Mouse (Mus musculus): Measurements from ENCODE around the gene Map4k1.

Map4k1 gene

GRCm38 (mm10) chr7:29025566-29025965 is 43.7 kb downstream of the Map4k1 start:
- in situ Hi-C loops (cut with MseI, MboI), result loop anchor here in 1 of 2 experiments (5.0 kb wide), 1 partner anchor 33 kb away; no protein-coding TSS in a partner anchor

GRCm38 (mm10) chr7:29026195-29026594 is 44.3 kb downstream of the Map4k1 start:
- in situ Hi-C loops (cut with MseI, MboI), result loop anchor here in 1 of 2 experiments (5.0 kb wide), 1 partner anchor 34 kb away; no protein-coding TSS in a partner anchor

DNA sequence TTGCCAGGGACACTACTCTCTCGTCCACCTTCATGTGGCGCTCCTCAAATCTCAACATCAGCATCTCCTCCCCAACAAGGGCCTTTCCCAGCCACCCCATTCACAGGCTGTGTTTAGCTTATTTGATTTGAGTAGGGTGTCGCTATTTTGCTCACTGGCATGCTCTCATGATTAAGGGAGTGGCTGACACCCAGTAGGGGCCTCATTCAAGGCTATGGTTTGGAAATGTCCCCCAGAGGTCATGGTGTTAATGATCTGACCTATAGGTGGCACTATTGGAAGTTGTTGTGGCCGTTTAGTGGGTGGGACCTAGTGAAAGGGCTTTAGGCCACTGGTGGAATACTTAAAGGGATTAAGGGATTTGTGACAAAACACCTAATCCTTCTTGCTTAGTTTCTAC is 45.0 kb downstream of the Map4k1 start:
- in situ Hi-C loops (cut with MseI, MboI), result loop anchor here in 1 of 2 experiments (5.0 kb wide), 1 partner anchor 35 kb away; no protein-coding TSS in a partner anchor

DNA sequence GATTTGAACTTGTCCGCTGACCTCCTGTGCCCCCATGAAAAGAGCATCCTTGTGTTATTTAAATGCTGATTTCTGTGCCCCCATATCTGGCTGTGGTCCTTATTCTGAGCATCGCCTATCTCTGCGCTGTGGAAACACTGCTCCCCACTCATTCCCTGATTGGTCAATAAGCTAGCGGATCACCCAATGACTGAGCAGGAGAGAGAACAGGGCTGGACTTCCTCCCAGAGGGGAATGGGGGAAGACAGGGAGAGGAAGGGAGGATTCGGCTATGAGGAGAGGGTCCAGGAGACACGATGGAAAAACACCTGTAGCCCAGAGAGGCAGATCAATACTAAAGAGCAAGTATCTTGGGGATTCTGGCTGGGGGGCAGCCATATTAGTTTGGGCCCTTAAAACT is 46.9 kb downstream of the Map4k1 start:
- in situ Hi-C loops (cut with MseI, MboI), result loop anchor here in 1 of 2 experiments (5.0 kb wide), 1 partner anchor 36 kb away; no protein-coding TSS in a partner anchor

- in situ Hi-C loops (cut with MseI, MboI), result loop anchor here in 1 of 2 experiments (5.0 kb wide), 1 partner anchor 38 kb away; no protein-coding TSS in a partner anchor
Observed at GRCm38 (mm10) chr7:29029690-29030656, 48.1 kb downstream of the Map4k1 start.

GRCm38 (mm10) chr7:29031641-29032040 is 49.8 kb downstream of the Map4k1 start:
- in situ Hi-C loops (cut with MseI, MboI), result no loop called here

- in situ Hi-C loops (cut with MseI, MboI), result no loop called here
Observed at GRCm38 (mm10) chr7:29032685-29033084, 50.8 kb downstream of the Map4k1 start.

- in situ Hi-C loops (cut with MseI, MboI), result no loop called here
Observed at GRCm38 (mm10) chr7:29037261-29037660, 55.4 kb downstream of the Map4k1 start.

GRCm38 (mm10) chr7:29039604-29039984 is 57.7 kb downstream of the Map4k1 start:
- in situ Hi-C loops (cut with MseI, MboI), result no loop called here

DNA sequence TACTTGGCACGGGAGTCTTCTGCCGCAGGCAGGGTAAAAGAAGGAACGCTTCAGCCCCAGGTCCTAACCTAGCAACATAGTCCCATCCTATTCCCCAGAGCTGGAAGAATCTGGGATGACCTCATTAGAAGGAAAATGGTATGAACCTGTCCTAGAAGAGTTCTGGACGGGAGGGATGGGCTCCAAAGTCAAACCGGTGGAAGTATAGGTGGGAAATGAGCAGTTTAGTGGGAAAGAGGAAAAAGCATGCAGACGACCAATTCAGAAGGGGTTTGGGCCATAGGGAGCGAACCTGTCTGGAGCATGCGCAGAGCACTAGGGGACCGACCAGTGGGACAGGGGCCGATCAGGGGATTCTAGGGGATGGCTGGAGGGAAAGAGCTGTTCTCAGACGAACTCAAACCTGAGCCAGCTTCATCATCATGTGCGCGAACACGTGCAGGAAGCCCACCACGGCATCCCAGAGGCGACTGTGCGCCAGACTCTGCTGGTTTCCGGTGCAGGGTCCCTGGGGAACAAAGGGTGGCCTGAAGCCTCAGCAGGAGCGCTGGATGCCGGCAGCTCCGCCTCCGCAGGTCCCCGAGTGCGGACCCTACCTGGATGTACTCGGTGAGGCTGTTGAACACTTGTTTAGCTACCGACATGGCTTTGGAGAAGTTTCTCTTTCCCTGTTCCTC is 58.3 kb downstream of the Map4k1 start:
- in situ Hi-C loops (cut with MseI, MboI), result no loop called here

DNA sequence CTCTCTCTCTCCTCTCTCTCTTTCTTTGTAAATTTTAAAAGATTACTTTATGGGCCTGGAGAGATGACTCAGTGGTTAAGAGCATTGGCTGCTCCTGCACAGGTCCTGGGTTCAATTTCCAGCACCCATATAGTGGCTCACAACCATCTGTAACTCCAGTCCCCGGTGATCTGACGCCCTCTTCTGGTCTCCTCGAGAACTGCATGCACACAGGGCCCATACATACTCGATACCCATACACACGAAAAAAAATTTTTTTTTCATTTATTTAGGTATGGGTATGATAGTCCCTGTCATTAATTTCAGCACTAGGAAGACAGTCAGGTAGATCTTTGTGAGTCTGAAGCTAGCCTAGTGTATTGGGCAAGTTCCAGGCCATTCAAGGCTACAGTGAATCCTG is 59.3 kb downstream of the Map4k1 start:
- in situ Hi-C loops (cut with MseI, MboI), result no loop called here

DNA sequence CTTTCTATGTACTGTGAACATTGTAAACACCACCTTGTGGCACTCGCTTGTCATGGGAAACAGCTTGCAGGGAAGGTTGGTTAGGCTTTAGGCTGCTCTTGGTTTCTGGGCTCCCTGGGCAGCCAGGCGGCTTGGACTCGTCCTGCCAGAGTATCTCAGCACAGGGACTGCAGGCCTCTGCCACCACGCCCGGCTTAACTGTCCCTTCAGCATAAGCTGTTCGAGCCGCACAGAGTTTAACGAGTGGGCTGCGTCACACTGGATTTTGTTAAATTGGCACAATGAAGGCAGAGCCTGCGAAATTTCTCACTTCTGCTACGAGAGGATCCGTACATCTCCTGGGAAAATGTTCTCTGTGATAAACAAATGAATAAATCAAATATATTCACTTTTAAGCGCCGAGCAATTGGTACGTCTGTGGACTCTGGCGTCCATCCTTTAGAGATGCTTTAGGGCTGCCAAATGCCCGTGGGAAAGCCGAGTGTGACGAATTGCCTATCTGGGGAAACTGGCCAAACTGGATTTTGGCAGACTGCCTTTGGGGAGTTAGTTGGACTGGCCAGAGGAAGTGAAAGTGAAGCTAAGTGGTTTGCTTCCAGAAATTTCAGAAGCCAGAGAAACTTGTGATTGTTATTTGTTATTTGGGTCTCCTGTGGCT is 61.3 kb downstream of the Map4k1 start:
- in situ Hi-C loops (cut with MseI, MboI), result no loop called here

GRCm38 (mm10) chr7:29043674-29044057 is 61.8 kb downstream of the Map4k1 start:
- in situ Hi-C loops (cut with MseI, MboI), result no loop called here

DNA sequence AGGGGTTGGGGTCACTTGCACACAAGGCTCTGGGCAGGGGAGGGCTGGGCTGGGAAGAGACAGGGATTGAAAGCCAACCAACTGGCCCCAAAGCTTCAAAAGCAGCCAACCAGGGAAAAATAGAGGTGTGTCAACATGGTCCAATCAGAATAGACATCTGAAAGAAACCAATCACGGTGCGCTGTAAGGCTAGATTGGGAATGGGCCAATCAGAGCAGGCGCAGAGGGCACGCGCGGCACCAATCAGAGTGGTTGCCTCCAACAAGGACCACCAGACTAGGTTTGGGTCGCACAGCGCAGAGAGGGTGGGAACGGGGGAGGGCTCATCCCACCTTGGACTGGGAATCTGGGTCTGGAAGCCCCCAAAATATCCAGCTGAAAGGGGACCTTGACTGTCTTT is 62.5 kb downstream of the Map4k1 start:
- in situ Hi-C loops (cut with MseI, MboI), result no loop called here

DNA sequence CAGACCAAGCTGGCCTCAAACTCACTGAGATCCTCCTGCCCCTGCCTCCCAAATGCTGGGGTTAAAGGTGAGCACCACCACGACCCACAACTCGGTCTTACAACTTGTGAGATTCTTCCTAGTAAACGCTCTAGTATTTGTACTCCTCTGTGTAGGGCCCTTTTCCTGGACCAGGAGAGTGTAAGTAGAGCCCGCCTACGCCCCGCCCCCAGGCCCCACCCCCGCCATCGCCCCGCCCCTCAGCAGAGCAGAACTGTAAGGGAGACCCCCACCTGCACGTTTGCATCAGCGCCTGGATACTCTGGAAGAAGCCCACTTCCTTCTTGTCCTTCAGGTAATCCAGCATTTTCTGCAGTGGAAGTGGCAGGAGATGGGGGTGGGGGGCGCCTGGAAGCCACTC is 64.7 kb downstream of the Map4k1 start:
- in situ Hi-C loops (cut with MseI, MboI), result no loop called here

GRCm38 (mm10) chr7:29048070-29048469 is 66.2 kb downstream of the Map4k1 start:
- in situ Hi-C loops (cut with MseI, MboI), result no loop called here

DNA sequence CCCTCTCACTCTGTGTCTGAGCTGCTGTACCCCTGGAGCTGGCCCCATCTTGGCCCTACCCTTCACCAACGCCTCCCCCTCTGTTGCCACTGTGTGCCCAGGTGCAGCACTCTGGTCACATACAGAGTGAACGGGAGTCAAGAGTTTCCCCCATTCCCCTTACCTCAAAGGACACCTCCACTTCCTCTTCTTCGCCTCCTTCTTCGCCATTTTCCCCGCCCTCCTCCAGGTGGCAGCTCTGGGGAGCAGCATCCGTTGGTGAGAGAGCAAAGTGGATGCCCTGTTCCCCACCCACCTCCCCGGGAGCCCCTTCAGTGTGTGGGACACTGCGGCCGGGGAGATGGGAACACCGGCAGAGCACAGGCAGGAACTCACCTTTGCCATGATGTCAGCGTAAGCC is 66.8 kb downstream of the Map4k1 start:
- in situ Hi-C loops (cut with MseI, MboI), result no loop called here

- in situ Hi-C loops (cut with MseI, MboI), result no loop called here
Observed at GRCm38 (mm10) chr7:29050797-29051196, 68.9 kb downstream of the Map4k1 start.

- in situ Hi-C loops (cut with MseI, MboI), result no loop called here
Observed at GRCm38 (mm10) chr7:29052821-29053220, 71.0 kb downstream of the Map4k1 start.
